ENCODE assay signal across 8 mouse cellular contexts in genomic region chr5:108313065-108313860, GRCm38 (mm10). TPM values are rescaled to one million over a fixed set of nuclear protein-coding genes. Genes with fewer than 3 reads are reported as not detected.
DNase-seq lines count a peak whose midpoint lies in the region; ATAC-seq and TF ChIP-seq lines count a peak whose summit lies in the region.

No protein-coding gene starts in this region.

- H3K9ac ChIP-seq in kidney, embryonic 14.5 days (ENCODE audit: low read depth, low read length), result peak overlapping the region; percentile 77
- H3K9ac ChIP-seq in hindbrain, embryonic 14.5 days, result peak overlapping the region; percentile 78

- no peaks in the 10 kb centered on the region for H3K9me3 ChIP-seq in kidney, embryonic 14.5 days (ENCODE audit: control insufficient read depth, low read length)
- H3K9me3 ChIP-seq in hindbrain, embryonic 14.5 days (ENCODE audit: control insufficient read depth, low read length), result no peaks in the 10 kb centered on the region
- no peaks in the 10 kb centered on the region for H3K9me3 ChIP-seq in midbrain, embryonic 10.5 days (replicated peaks)

- no peak for DNase-seq in kidney, postnatal 10 days
- no peak for DNase-seq in hindbrain, embryonic 14.5 days (ENCODE audit: low spot score)
- DNase-seq in midbrain, embryonic 10.5 days (ENCODE audit: low spot score), result no peak
- DNase-seq in layer of hippocampus, postnatal 10 days (ENCODE audit: low spot score in 2 of 2), result no peak
- DNase-seq in layer of hippocampus, postnatal 14 days (ENCODE audit: low spot score in 2 of 2), result no peak
- DNase-seq in spleen, postnatal 10 days (ENCODE audit: low spot score in 2 of 2), result no peak

- H3K4me2 ChIP-seq in kidney, embryonic 14.5 days (replicated peaks; ENCODE audit: low read depth, low read length), result peak overlapping the region; percentile 80
- H3K4me2 ChIP-seq in hindbrain, embryonic 14.5 days (replicated peaks), result peak overlapping the region; percentile 89

- TF ChIP-seq POLR2A in bone marrow macrophage, adult 2 months (IDR thresholded peaks at IDR 0.05; ENCODE audit: borderline replicate concordance, low read depth, low read length), result no peak

- 6% methylated on average over 16 of the region's 16 CpGs for WGBS in kidney, embryonic 14.5 days
- 8% methylated on average over 16 of the region's 16 CpGs for WGBS in hindbrain, embryonic 14.5 days
- 7% methylated on average over 16 of the region's 16 CpGs for WGBS in midbrain, embryonic 10.5 days

- no peaks in the 10 kb centered on the region for H3K27me3 ChIP-seq in kidney, embryonic 14.5 days (ENCODE audit: control insufficient read depth, insufficient read depth, low read length)
- H3K27me3 ChIP-seq in hindbrain, embryonic 14.5 days (ENCODE audit: control insufficient read depth, insufficient read depth, low read length), result no peaks in the 10 kb centered on the region
- H3K27me3 ChIP-seq in midbrain, embryonic 10.5 days (ENCODE audit: low read depth, poor library complexity, severe bottlenecking), result no peaks in the 10 kb centered on the region

- TF ChIP-seq CTCF in bone marrow macrophage, adult 2 months (IDR thresholded peaks at IDR 0.05; ENCODE audit: low read depth, low read length), result no peak

- no peak overlapping the region for H3K27ac ChIP-seq in kidney, embryonic 14.5 days (ENCODE audit: low read depth, low read length)
- H3K27ac ChIP-seq in bone marrow macrophage, adult 2 months (ENCODE audit: insufficient read depth, low read depth, low read length), result peak overlapping the region; percentile 89
- H3K27ac ChIP-seq in hindbrain, embryonic 14.5 days, result peak overlapping the region; percentile 82; the same call in 1 of the 2 replicates
- H3K27ac ChIP-seq in midbrain, embryonic 10.5 days (replicated peaks), result peak overlapping the region; percentile 88

- peak overlapping the region; percentile 75 for H3K4me3 ChIP-seq in kidney, embryonic 14.5 days (ENCODE audit: low read length)
- peak overlapping the region; percentile 91 for H3K4me3 ChIP-seq in bone marrow macrophage, adult 2 months (ENCODE audit: insufficient read depth, low read length)
- H3K4me3 ChIP-seq in hindbrain, embryonic 14.5 days (replicated peaks; ENCODE audit: low read length), result peak overlapping the region; percentile 80
- H3K4me3 ChIP-seq in midbrain, embryonic 10.5 days, result peak overlapping the region; percentile 84

- H3K4me1 ChIP-seq in kidney, embryonic 14.5 days (ENCODE audit: control insufficient read depth, insufficient read depth, low read length), result 0 out of 2 replicates have a peak, but pooled peaks cover 3% of the 10 kb centered on the region
- H3K4me1 ChIP-seq in bone marrow macrophage, adult 2 months (ENCODE audit: control insufficient read depth, insufficient read depth, low read length), result peaks cover 4% of the 10 kb centered on the region
- H3K4me1 ChIP-seq in hindbrain, embryonic 14.5 days (replicated peaks; ENCODE audit: control insufficient read depth, insufficient read depth, low read length), result peaks cover 15% of the 10 kb centered on the region
- peaks cover 18% of the 10 kb centered on the region for H3K4me1 ChIP-seq in midbrain, embryonic 10.5 days

- no peak for ATAC-seq in kidney, embryonic 14.5 days (ENCODE audit: low FRiP score, low TSS enrichment)
- no peak; the same call in 1 of the 2 replicates for ATAC-seq in hindbrain, embryonic 14.5 days (ENCODE audit: low FRiP score)

- H3K36me3 ChIP-seq in kidney, embryonic 14.5 days (ENCODE audit: control insufficient read depth, insufficient read depth, low read length), result no peaks in the 10 kb centered on the region
- peaks cover 13% of the 10 kb centered on the region; the same call in 1 of the 2 replicates for H3K36me3 ChIP-seq in hindbrain, embryonic 14.5 days (replicated peaks; ENCODE audit: control insufficient read depth, insufficient read depth)
- H3K36me3 ChIP-seq in midbrain, embryonic 10.5 days, result peaks cover 10% of the 10 kb centered on the region; the same call in 1 of the 2 replicates

RNA-seq across cellular contexts. Expression of gene Pigg, which starts 0.9 kb away (rescaled TPM):
- polyA plus RNA-seq in kidney, embryonic 14.5 days (2014; fragmentation: Nextera tagmentation; extraction: Ambion mirVana), result 2.5 and 3.1 TPM in 2 replicates
- polyA plus RNA-seq in bone marrow macrophage, adult 2 months (2012; ENCODE audit: insufficient read depth, insufficient read length, missing spikeins), result 5.1 and 5.8 TPM in 2 replicates
- polyA plus RNA-seq in hindbrain, embryonic 14.5 days (2014; fragmentation: Nextera tagmentation; extraction: Ambion mirVana), result 2.3 and 2.9 TPM in 2 replicates
- 6.1 and 7.5 TPM in 2 replicates for polyA plus RNA-seq in midbrain, embryonic 10.5 days (2016; fragmentation: Nextera tagmentation; extraction: Ambion mirVana)
- total RNA-seq in layer of hippocampus, postnatal 10 days (2021), result 1 to 10 TPM; 7.2 to 8.1 TPM
- total RNA-seq in layer of hippocampus, postnatal 14 days (2021), result 10 to 100 TPM in 1 of 2 experiments, 1 to 10 TPM in 1; 9.3 to 10.7 TPM

RNA-seq across cellular contexts. Expression of gene Dr1, which starts 44.6 kb away (rescaled TPM):
- 37.2 and 49.9 TPM in 2 replicates for polyA plus RNA-seq in kidney, embryonic 14.5 days (2014; fragmentation: Nextera tagmentation; extraction: Ambion mirVana)
- 56.9 and 58.4 TPM in 2 replicates for polyA plus RNA-seq in bone marrow macrophage, adult 2 months (2012; ENCODE audit: insufficient read depth, insufficient read length, missing spikeins)
- 45.7 and 52.3 TPM in 2 replicates for polyA plus RNA-seq in hindbrain, embryonic 14.5 days (2014; fragmentation: Nextera tagmentation; extraction: Ambion mirVana)
- polyA plus RNA-seq in midbrain, embryonic 10.5 days (2016; fragmentation: Nextera tagmentation; extraction: Ambion mirVana), result 50.6 and 51.8 TPM in 2 replicates
- total RNA-seq in layer of hippocampus, postnatal 10 days (2021), result 10 to 100 TPM; 50.9 to 54.1 TPM
- 10 to 100 TPM; 48.1 to 56.8 TPM for total RNA-seq in layer of hippocampus, postnatal 14 days (2021)

RNA-seq across cellular contexts. Expression of gene Gm42517, which starts 54.5 kb away (rescaled TPM):
- not detected in 2 replicates for polyA plus RNA-seq in kidney, embryonic 14.5 days (2014; fragmentation: Nextera tagmentation; extraction: Ambion mirVana)
- polyA plus RNA-seq in bone marrow macrophage, adult 2 months (2012; ENCODE audit: insufficient read depth, insufficient read length, missing spikeins), result not detected in 2 replicates
- polyA plus RNA-seq in hindbrain, embryonic 14.5 days (2014; fragmentation: Nextera tagmentation; extraction: Ambion mirVana), result 4.3 and 6.1 TPM in 2 replicates
- 0.07 TPM in 1 of 2 replicates, not detected in the other for polyA plus RNA-seq in midbrain, embryonic 10.5 days (2016; fragmentation: Nextera tagmentation; extraction: Ambion mirVana)
- 10 to 100 TPM; 61.9 to 70.5 TPM for total RNA-seq in layer of hippocampus, postnatal 10 days (2021)
- total RNA-seq in layer of hippocampus, postnatal 14 days (2021), result 10 to 100 TPM; 67.5 to 69.3 TPM
